Mouse (Mus musculus) C2C12 (cell line): ENCODE measurements around the gene Ntpcr.

Experiments
- CTCF ChIP-seq: IDR thresholded peaks from one replicate; pipeline ENCODE4 v1.5.1; 2011; ENCODE audit not compliant: control insufficient read depth, insufficient read depth, insufficient read length
- FOSL1 ChIP-seq: IDR thresholded peaks from one replicate; pipeline ENCODE4 v1.8.0; 2011; ENCODE audit warnings: mild to moderate bottlenecking, low read length; ENCODE audit not compliant: poor library complexity, insufficient read depth, severe bottlenecking
- MAX ChIP-seq: IDR thresholded peaks from one replicate; pipeline ENCODE4 v1.6.1; 2011; ENCODE audit warnings: mild to moderate bottlenecking, control low read depth
- MYOG ChIP-seq: IDR thresholded peaks from one replicate; pipeline ENCODE4 v1.6.1; 2011; ENCODE audit not compliant: control insufficient read depth, insufficient read length; ENCODE audit errors: extremely low read depth

DNA sequence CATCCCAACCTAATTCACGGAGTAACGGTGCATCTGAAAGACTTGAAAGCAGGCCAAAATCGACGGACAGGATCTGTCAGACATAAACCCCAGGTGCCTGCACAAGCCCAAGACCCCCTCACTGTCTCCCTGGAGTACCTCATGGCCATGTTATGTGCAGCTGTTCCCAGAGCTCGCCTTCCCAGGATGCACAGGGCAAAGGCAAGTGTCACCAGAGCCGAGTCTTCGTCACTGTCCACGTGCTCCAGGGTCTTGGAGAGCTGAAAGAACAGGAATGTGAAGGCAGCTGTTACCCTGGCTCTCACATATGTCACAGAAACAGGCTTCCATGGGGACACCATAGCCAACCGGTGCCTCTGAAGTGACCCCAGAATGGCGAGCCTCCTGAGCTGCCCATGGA is 38.3 kb downstream of the Ntpcr start:
- TF ChIP-seq CTCF (no peak), FOSL1 (no peak), MYOG (no peak), MAX (no peak)
